Mouse (Mus musculus) mouse trophoblast stem cell (cell line): ENCODE data around the gene Hkdc1.

Experiments
- in situ Hi-C, 2 experiments: fragments of 300-500 bp; cut with MseI, MboI; formaldehyde crosslinking; loops; 2 replicates in 1 of 2; 3 replicates in 1 of 2; pipeline ENCODE4 v1.15.1; 2025

Gene Hkdc1

DNA sequence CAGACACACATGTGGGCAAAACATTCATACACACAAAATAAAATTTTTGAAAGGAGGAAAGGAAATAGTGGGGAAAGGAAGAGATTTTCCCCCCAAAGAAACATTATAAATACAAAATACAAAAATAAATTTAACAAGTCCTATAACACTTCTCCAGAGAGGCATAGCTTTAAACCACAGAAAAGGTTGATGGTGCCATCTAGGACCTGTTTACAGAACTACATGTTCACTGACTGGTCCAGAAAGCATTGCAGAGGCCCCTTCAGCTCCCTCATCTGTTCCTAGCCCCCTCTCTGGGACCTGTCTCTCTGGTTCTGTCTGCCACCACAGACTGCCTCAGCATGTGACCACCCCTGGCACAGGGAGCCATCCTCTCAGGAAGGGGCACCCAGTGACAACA lies 41.4 kb downstream of the Hkdc1 start:
- in situ Hi-C loops = loop anchor here (5.0 to 10.0 kb wide), 2 partner anchors 104 to 106 kb away; no protein-coding TSS in a partner anchor

- in situ Hi-C loops = loop anchor here (5.0 to 10.0 kb wide), 2 partner anchors 103 to 105 kb away; no protein-coding TSS in a partner anchor
These were observed 42.5 kb downstream of the Hkdc1 start, which contains the start of gene Hk1 for GRCm38 (mm10) chr10:62379808-62380207. Gene Hk1, minus strand, starts transcription at chr10:62379908.

GRCm38 (mm10) chr10:62358827-62359226 lies 63.5 kb downstream of the Hkdc1 start:
- in situ Hi-C loops = no loop called here

GRCm38 (mm10) chr10:62356105-62356730 lies 66.1 kb downstream of the Hkdc1 start:
- in situ Hi-C loops = no loop called here

DNA sequence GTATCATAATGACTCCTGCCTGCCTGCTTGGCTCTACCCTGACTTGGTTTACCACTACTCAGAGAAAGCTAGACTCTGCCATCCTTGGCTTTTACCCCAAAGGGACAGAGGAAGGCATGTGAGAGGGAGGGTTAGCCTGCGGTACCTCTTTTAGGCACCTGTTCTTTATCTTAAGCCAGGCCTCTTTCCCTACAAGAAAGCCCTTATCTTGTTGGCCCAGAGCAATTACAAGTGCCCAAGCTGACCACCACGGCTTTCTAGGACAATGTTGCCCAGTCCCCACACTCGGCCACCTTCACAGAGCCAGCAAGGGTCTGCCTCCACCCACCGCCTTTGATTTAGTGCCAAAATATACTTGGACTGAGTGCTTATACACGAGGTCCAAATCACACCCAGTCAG lies 77.1 kb downstream of the Hkdc1 start:
- in situ Hi-C loops = no loop called here

- in situ Hi-C loops = no loop called here
These were observed 78.1 kb downstream of the Hkdc1 start for GRCm38 (mm10) chr10:62344004-62344752.

DNA sequence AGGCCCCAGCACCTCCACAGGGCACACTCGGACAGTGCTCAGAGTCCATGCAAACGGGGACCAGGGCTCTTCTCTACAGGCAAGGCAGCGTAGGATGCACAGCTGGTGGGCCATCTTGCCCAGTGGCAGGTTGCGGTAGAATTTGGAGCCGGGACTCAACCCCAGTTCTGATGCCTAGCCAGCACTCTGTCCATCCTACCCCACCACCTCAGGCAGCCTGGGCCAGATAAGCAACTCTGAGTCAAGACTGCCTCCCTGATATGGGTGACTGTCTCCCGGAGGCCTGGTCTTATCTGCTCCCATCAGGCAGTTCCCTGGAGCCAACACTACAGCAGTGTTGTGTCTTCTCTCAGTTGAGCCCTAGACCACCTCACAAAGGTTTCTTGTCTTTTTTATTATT lies 79.8 kb downstream of the Hkdc1 start:
- in situ Hi-C loops = no loop called here

- in situ Hi-C loops = no loop called here
These were observed 80.3 kb downstream of the Hkdc1 start for GRCm38 (mm10) chr10:62341956-62342355.

GRCm38 (mm10) chr10:62340991-62341390 lies 81.3 kb downstream of the Hkdc1 start:
- in situ Hi-C loops = no loop called here

- in situ Hi-C loops = no loop called here
These were observed 82.1 kb downstream of the Hkdc1 start for GRCm38 (mm10) chr10:62340095-62340731.

DNA sequence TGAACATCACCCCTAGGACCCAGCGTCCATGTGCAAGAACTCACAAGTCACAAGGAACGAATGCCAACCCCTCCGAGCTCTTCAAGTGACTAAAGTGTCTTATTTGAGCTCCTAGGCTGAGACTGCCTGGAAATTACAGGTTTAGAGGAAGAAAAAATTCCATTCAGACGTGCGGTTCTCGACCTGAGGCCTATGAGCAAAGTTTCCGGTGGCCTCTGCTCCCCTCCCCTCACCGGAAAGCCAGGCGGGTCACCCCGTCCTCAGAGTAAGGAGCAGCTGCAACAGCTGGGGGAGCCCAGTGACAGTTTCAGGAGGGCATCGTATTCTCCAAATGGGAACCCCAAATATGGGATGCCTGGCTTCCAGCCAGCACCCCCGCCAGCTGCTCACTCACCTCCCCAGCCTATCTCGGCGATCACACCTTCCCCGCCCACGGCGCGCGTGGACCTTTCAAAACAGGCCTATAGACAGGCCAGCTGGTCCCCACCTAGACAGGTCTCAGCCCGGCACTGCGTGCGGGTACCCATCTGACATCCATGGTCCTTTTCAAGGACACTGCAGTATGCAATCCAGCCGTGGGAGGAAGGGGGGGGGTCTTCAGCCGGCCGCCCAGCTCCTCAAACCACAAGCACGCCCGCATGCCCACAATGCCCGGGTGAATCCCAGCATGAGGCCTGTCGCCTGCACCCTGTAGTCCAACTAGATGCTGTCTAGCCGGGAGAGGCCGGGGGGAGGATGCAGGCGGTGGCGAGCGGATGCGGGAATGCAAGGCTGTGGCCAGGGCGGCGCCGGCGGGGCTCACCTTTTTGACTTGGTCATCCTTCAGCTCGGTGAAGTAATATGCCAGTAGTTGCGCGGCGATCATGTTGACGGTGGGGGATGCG lies 82.8 kb downstream of the Hkdc1 start:
- in situ Hi-C loops = no loop called here

- in situ Hi-C loops = no loop called here
These were observed 83.7 kb downstream of the Hkdc1 start for GRCm38 (mm10) chr10:62338626-62339025.

- in situ Hi-C loops = no loop called here
These were observed 84.1 kb downstream of the Hkdc1 start for GRCm38 (mm10) chr10:62338176-62338575.

DNA sequence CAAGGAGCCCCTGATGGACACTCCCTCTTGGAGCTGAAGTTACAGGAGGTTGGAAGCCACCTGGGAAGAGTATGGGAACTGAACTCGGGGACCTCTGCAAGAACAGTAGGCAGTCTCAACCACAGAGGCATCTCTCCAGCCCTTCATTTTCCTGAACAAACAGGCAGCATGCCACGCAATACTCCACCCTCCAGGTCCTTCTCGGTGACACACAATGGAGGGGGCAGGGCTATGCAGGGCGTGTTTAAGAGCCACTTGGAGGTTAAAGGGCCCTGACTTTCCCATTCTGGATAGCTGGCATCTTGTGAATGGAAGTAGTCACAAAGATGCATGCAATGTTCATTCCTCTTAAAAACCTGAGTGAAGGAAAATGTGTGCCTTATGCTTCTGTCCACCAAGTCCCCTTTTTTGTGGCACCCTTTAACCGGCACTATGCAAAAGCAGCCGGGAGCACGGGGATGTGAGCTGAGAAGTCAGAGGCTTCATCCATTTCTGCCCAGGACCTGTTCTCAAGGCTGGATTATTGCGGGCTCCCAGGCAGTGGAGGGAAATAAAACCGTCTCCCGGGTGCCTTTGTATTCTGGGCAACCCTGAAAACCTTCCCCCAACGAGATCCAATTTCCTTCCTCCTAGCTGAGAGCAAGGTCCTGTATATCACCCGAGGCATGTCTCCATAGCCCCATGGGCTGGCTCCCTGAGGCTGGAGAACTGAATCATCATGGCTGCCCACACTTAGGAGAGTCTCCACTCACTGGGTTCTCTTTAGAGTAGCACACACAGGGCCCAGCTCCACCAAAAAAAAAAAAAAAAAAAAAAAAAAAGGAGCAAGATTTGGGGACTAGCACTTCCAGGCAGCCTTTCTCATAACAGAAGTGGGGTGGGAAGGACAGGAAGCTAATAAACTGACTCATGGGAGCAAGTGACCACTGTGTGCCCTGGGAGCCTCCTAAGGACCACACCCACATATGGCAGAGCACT lies 85.4 kb downstream of the Hkdc1 start:
- in situ Hi-C loops = no loop called here

DNA sequence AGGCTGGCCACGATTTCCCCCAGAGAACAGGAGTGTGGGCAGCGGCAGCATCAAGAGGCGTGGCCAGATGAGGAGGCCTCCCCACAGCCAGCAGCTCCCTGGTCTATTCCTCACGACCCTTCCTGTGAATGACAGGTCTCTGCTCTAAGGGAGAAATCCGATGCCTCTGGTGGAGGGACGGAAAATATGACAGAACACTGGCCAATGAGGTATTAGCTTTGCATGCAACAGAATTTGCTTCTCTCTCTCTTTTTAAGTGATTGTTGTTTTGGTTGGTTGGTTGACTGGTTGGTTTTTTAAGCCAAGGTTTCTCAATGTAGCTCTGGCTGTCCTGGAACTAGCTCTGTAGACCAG lies 86.9 kb downstream of the Hkdc1 start:
- in situ Hi-C loops = no loop called here

DNA sequence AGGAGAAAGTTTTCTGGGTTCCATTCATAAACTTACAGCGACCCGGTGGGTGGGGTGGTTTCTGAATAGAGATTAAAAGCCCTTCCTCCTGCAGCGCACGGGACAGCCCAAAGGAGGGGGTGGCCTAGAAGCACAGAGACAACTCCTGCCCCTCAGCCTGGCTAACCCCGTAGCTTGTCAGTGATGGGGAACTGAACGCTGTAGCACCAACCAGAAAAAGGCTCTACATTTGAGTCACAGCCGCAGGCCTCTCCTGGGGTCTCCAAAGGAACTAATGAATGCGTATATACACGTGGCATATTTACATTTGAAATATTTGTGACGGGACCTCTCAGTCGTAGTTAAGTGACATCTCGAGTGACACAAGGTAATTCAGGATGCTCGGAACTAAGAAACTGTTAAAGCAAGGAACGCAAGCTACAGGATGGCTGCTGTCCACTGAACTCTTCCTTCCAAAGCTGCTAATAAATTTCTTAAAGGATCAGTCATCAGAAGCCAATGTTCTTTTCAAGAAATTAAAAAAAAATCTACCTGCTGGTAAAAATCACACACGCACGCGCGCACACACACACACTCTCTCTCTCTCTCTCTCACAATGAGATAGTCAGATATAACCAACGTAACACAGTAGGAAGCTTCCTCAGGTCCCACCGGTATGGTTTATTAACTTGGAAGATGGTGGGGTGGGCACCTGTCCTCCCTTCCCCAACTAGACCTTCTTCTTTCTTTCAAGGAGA lies 87.4 kb downstream of the Hkdc1 start:
- in situ Hi-C loops = no loop called here

GRCm38 (mm10) chr10:62333269-62333668 lies 89.0 kb downstream of the Hkdc1 start:
- in situ Hi-C loops = no loop called here
